Mouse (Mus musculus): Measurements from ENCODE around the gene BC049762. TPM values are rescaled to one million over a fixed set of nuclear protein-coding genes. Genes with fewer than 3 reads are reported as not detected.

BC049762 gene
- 0.18 and 0.23 TPM in 2 replicates for polyA plus RNA-seq (2012; rRNA removed)

- peaks cover 2% of the 10 kb centered on the region; the same call in 1 of the 2 replicates for H3K36me3 ChIP-seq (ENCODE audit: control insufficient read depth, insufficient read depth, low read length)
- 0 out of 2 replicates have a peak, but pooled peaks cover 2% of the 10 kb centered on the region for H3K4me1 ChIP-seq (ENCODE audit: control insufficient read depth, insufficient read depth, insufficient read length, low read length)
- peak within 1 kb of the TSS; percentile 73 for H3K4me3 ChIP-seq (ENCODE audit: low read depth, low read length)
- H3K27me3 ChIP-seq (ENCODE audit: control insufficient read depth, insufficient read depth, low read length), result no peaks in the 10 kb centered on the region
- peak within 1 kb of the TSS; percentile 95 for H3K27ac ChIP-seq (ENCODE audit: insufficient read depth, low read depth, low read length)
- WGBS, result 3% methylated on average over 57 of the region's 57 CpGs
- TF ChIP-seq CTCF (IDR thresholded peaks at IDR 0.05; ENCODE audit: extremely low read depth, insufficient read length, insufficient replicate concordance, low read depth, low read length), result no peak
- TF ChIP-seq POLR2A (IDR thresholded peaks at IDR 0.05; ENCODE audit: low read depth, low read length), result peak; percentile 94
Measured at GRCm38 (mm10) chr11:51262342-51263285, at the start of gene BC049762. BC049762 (minus strand) TSS chr11:51263046.

GRCm38 (mm10) chr11:51311846-51312245 is 49.0 kb upstream of the BC049762 start:
- Histone ChIP-seq H3K27me3 (ENCODE audit: control insufficient read depth, insufficient read depth, low read length) (no peaks in the 10 kb centered on the region), H3K4me3 (ENCODE audit: low read depth, low read length) (no peak overlapping the region), H3K36me3 (ENCODE audit: control insufficient read depth, insufficient read depth, low read length) (no peaks in the 10 kb centered on the region), H3K4me1 (ENCODE audit: control insufficient read depth, insufficient read depth, insufficient read length, low read length) (no peaks in the 10 kb centered on the region), H3K27ac (ENCODE audit: insufficient read depth, low read depth, low read length) (no peak overlapping the region)
- WGBS, result 80% methylated on average over 8 of the region's 8 CpGs
- no peak for TF ChIP-seq CTCF (IDR thresholded peaks at IDR 0.05; ENCODE audit: extremely low read depth, insufficient read length, insufficient replicate concordance, low read depth, low read length)
- no peak for TF ChIP-seq POLR2A (IDR thresholded peaks at IDR 0.05; ENCODE audit: low read depth, low read length)

GRCm38 (mm10) chr11:51308306-51308705 is 45.5 kb upstream of the BC049762 start:
- TF ChIP-seq POLR2A (IDR thresholded peaks at IDR 0.05; ENCODE audit: low read depth, low read length) (no peak), CTCF (IDR thresholded peaks at IDR 0.05; ENCODE audit: extremely low read depth, insufficient read length, insufficient replicate concordance, low read depth, low read length) (no peak)
- H3K36me3 ChIP-seq (ENCODE audit: control insufficient read depth, insufficient read depth, low read length), result no peaks in the 10 kb centered on the region
- 42% methylated on average over 5 of the region's 5 CpGs for WGBS

GRCm38 (mm10) chr11:51303981-51304553 is 41.2 kb upstream of the BC049762 start:
- TF ChIP-seq CTCF (IDR thresholded peaks at IDR 0.05; ENCODE audit: extremely low read depth, insufficient read length, insufficient replicate concordance, low read depth, low read length) (no peak), POLR2A (IDR thresholded peaks at IDR 0.05; ENCODE audit: low read depth, low read length) (no peak)
- Histone ChIP-seq H3K27ac (ENCODE audit: insufficient read depth, low read depth, low read length) (no peak overlapping the region), H3K4me3 (ENCODE audit: low read depth, low read length) (no peak overlapping the region), H3K4me1 (ENCODE audit: control insufficient read depth, insufficient read depth, insufficient read length, low read length) (no peaks in the 10 kb centered on the region), H3K27me3 (ENCODE audit: control insufficient read depth, insufficient read depth, low read length) (no peaks in the 10 kb centered on the region), H3K36me3 (ENCODE audit: control insufficient read depth, insufficient read depth, low read length) (no peaks in the 10 kb centered on the region)
- 77% methylated on average over 12 of the region's 12 CpGs for WGBS

More at GRCm38 (mm10) chr11:51308306-51308705, 45.5 kb upstream of the BC049762 start:
- Histone ChIP-seq H3K27ac (ENCODE audit: insufficient read depth, low read depth, low read length) (no peak overlapping the region), H3K27me3 (ENCODE audit: control insufficient read depth, insufficient read depth, low read length) (no peaks in the 10 kb centered on the region), H3K4me1 (ENCODE audit: control insufficient read depth, insufficient read depth, insufficient read length, low read length) (no peaks in the 10 kb centered on the region), H3K4me3 (ENCODE audit: low read depth, low read length) (no peak overlapping the region)

GRCm38 (mm10) chr11:51302396-51302795 is 39.5 kb upstream of the BC049762 start:
- TF ChIP-seq POLR2A (IDR thresholded peaks at IDR 0.05; ENCODE audit: low read depth, low read length), result no peak
- TF ChIP-seq CTCF (IDR thresholded peaks at IDR 0.05; ENCODE audit: extremely low read depth, insufficient read length, insufficient replicate concordance, low read depth, low read length), result no peak
- H3K36me3 ChIP-seq (ENCODE audit: control insufficient read depth, insufficient read depth, low read length), result no peaks in the 10 kb centered on the region
- no peaks in the 10 kb centered on the region for H3K27me3 ChIP-seq (ENCODE audit: control insufficient read depth, insufficient read depth, low read length)
- WGBS, result 78% methylated on average over 5 of the region's 5 CpGs
- H3K4me1 ChIP-seq (ENCODE audit: control insufficient read depth, insufficient read depth, insufficient read length, low read length), result no peaks in the 10 kb centered on the region
- no peak overlapping the region for H3K4me3 ChIP-seq (ENCODE audit: low read depth, low read length)
- no peak overlapping the region for H3K27ac ChIP-seq (ENCODE audit: insufficient read depth, low read depth, low read length)

GRCm38 (mm10) chr11:51298691-51299090 is 35.8 kb upstream of the BC049762 start:
- H3K27me3 ChIP-seq (ENCODE audit: control insufficient read depth, insufficient read depth, low read length), result no peaks in the 10 kb centered on the region
- no peak overlapping the region for H3K4me3 ChIP-seq (ENCODE audit: low read depth, low read length)
- WGBS, result 78% methylated on average over 4 of the region's 4 CpGs
- no peaks in the 10 kb centered on the region for H3K36me3 ChIP-seq (ENCODE audit: control insufficient read depth, insufficient read depth, low read length)
- H3K27ac ChIP-seq (ENCODE audit: insufficient read depth, low read depth, low read length), result no peak overlapping the region
- no peaks in the 10 kb centered on the region for H3K4me1 ChIP-seq (ENCODE audit: control insufficient read depth, insufficient read depth, insufficient read length, low read length)
- TF ChIP-seq POLR2A (IDR thresholded peaks at IDR 0.05; ENCODE audit: low read depth, low read length) (no peak), CTCF (IDR thresholded peaks at IDR 0.05; ENCODE audit: extremely low read depth, insufficient read length, insufficient replicate concordance, low read depth, low read length) (no peak)

- TF ChIP-seq CTCF (IDR thresholded peaks at IDR 0.05; ENCODE audit: extremely low read depth, insufficient read length, insufficient replicate concordance, low read depth, low read length) (no peak), POLR2A (IDR thresholded peaks at IDR 0.05; ENCODE audit: low read depth, low read length) (no peak)
- Histone ChIP-seq H3K4me3 (ENCODE audit: low read depth, low read length) (no peak overlapping the region), H3K27me3 (ENCODE audit: control insufficient read depth, insufficient read depth, low read length) (peaks cover 4% of the 10 kb centered on the region; the same call in 1 of the 2 replicates), H3K36me3 (ENCODE audit: control insufficient read depth, insufficient read depth, low read length) (no peaks in the 10 kb centered on the region), H3K4me1 (ENCODE audit: control insufficient read depth, insufficient read depth, insufficient read length, low read length) (no peaks in the 10 kb centered on the region), H3K27ac (ENCODE audit: insufficient read depth, low read depth, low read length) (no peak overlapping the region)
- 84% methylated on average over 3 of the region's 3 CpGs for WGBS
Measured at GRCm38 (mm10) chr11:51295742-51296141, 32.9 kb upstream of the BC049762 start.

Data from small intestine, adult 2 months (tissue).